Mouse (Mus musculus): ENCODE measurements at regions not wholly inside any gene's neighbourhood (a gene's known extent, or its start where the extent isn't known, plus 50 kb on each side); places are given as distances from the start of the nearest gene placed in this dataset.
"Not testable (repeated sequence)": the region's sequence is repeated elsewhere in the genome, so short reads cannot be mapped to it uniquely, and the experiment has no call there.

GRCm38 (mm10) chr10:57114696-57115271, 371.4 kb upstream of the Hsf2 start:
- no peak for ATAC-seq (replicated peaks; ENCODE audit: insufficient number of reproducible peaks, low FRiP score, low TSS enrichment, poor library complexity, severe bottlenecking)

- no peak for ATAC-seq (replicated peaks; ENCODE audit: insufficient number of reproducible peaks, low FRiP score, low TSS enrichment, poor library complexity, severe bottlenecking)
These were observed 364.7 kb upstream of the Hsf2 start for GRCm38 (mm10) chr10:57121514-57121913.

GRCm38 (mm10) chr10:57127185-57127584, 359.0 kb upstream of the Hsf2 start:
- ATAC-seq (replicated peaks; ENCODE audit: insufficient number of reproducible peaks, low FRiP score, low TSS enrichment, poor library complexity, severe bottlenecking): no peak

GRCm38 (mm10) chr10:57156426-57156825, 329.8 kb upstream of the Hsf2 start:
- ATAC-seq (replicated peaks; ENCODE audit: insufficient number of reproducible peaks, low FRiP score, low TSS enrichment, poor library complexity, severe bottlenecking): no peak

GRCm38 (mm10) chr10:57156912-57157311, 329.3 kb upstream of the Hsf2 start:
- no peak for ATAC-seq (replicated peaks; ENCODE audit: insufficient number of reproducible peaks, low FRiP score, low TSS enrichment, poor library complexity, severe bottlenecking)

GRCm38 (mm10) chr10:57160546-57160945, 325.6 kb upstream of the Hsf2 start:
- ATAC-seq (replicated peaks; ENCODE audit: insufficient number of reproducible peaks, low FRiP score, low TSS enrichment, poor library complexity, severe bottlenecking): no peak

- no peak for ATAC-seq (replicated peaks; ENCODE audit: insufficient number of reproducible peaks, low FRiP score, low TSS enrichment, poor library complexity, severe bottlenecking)
These were observed 322.8 kb upstream of the Hsf2 start for GRCm38 (mm10) chr10:57163359-57163758.

GRCm38 (mm10) chr10:57183560-57183959, 302.6 kb upstream of the Hsf2 start:
- no peak for ATAC-seq (replicated peaks; ENCODE audit: insufficient number of reproducible peaks, low FRiP score, low TSS enrichment, poor library complexity, severe bottlenecking)

GRCm38 (mm10) chr10:57210701-57211100, 275.5 kb upstream of the Hsf2 start:
- no peak for ATAC-seq (replicated peaks; ENCODE audit: insufficient number of reproducible peaks, low FRiP score, low TSS enrichment, poor library complexity, severe bottlenecking)

GRCm38 (mm10) chr10:57231117-57231516, 255.1 kb upstream of the Hsf2 start:
- no peak for ATAC-seq (replicated peaks; ENCODE audit: insufficient number of reproducible peaks, low FRiP score, low TSS enrichment, poor library complexity, severe bottlenecking)

- no peak for ATAC-seq (replicated peaks; ENCODE audit: insufficient number of reproducible peaks, low FRiP score, low TSS enrichment, poor library complexity, severe bottlenecking)
These were observed 205.0 kb upstream of the Hsf2 start for GRCm38 (mm10) chr10:57281220-57281619.

- no peak for ATAC-seq (replicated peaks; ENCODE audit: insufficient number of reproducible peaks, low FRiP score, low TSS enrichment, poor library complexity, severe bottlenecking)
These were observed 203.3 kb upstream of the Hsf2 start for GRCm38 (mm10) chr10:57282896-57283295.

- no peak for ATAC-seq (replicated peaks; ENCODE audit: insufficient number of reproducible peaks, low FRiP score, low TSS enrichment, poor library complexity, severe bottlenecking)
These were observed 194.6 kb upstream of the Hsf2 start for GRCm38 (mm10) chr10:57291596-57291995.

- ATAC-seq (replicated peaks; ENCODE audit: insufficient number of reproducible peaks, low FRiP score, low TSS enrichment, poor library complexity, severe bottlenecking): no peak
These were observed 172.4 kb upstream of the Hsf2 start for GRCm38 (mm10) chr10:57313799-57314198.

GRCm38 (mm10) chr10:57317067-57317466, 169.1 kb upstream of the Hsf2 start:
- ATAC-seq (replicated peaks; ENCODE audit: insufficient number of reproducible peaks, low FRiP score, low TSS enrichment, poor library complexity, severe bottlenecking): no peak

GRCm38 (mm10) chr10:57319171-57319570, 167.0 kb upstream of the Hsf2 start:
- ATAC-seq (replicated peaks; ENCODE audit: insufficient number of reproducible peaks, low FRiP score, low TSS enrichment, poor library complexity, severe bottlenecking): no peak

GRCm38 (mm10) chr10:57322717-57323424, 163.3 kb upstream of the Hsf2 start:
- ATAC-seq (replicated peaks; ENCODE audit: insufficient number of reproducible peaks, low FRiP score, low TSS enrichment, poor library complexity, severe bottlenecking): no peak

GRCm38 (mm10) chr10:57324226-57324625, 162.0 kb upstream of the Hsf2 start:
- ATAC-seq (replicated peaks; ENCODE audit: insufficient number of reproducible peaks, low FRiP score, low TSS enrichment, poor library complexity, severe bottlenecking): no peak

- ATAC-seq (replicated peaks; ENCODE audit: insufficient number of reproducible peaks, low FRiP score, low TSS enrichment, poor library complexity, severe bottlenecking): not testable (repeated sequence)
These were observed 123.4 kb upstream of the Hsf2 start for GRCm38 (mm10) chr10:57362781-57363180.
